Mouse (Mus musculus) heart, adult 11 months (tissue): ENCODE measurements around the gene Pde4d.

Source experiments
- DNase-seq: peaks from one replicate; pipeline ENCODE4 v3.0.0; 2022

Pde4d gene

GRCm38 (mm10) chr13:109066581-109067159 is 616.9 kb downstream of the Pde4d start:
- peak; percentile 93 for DNase-seq

- no peak for DNase-seq
These were observed 618.8 kb downstream of the Pde4d start for GRCm38 (mm10) chr13:109068258-109069219.

GRCm38 (mm10) chr13:109073371-109073770 is 623.6 kb downstream of the Pde4d start:
- no peak for DNase-seq

GRCm38 (mm10) chr13:109074078-109074477 is 624.3 kb downstream of the Pde4d start:
- no peak for DNase-seq

- DNase-seq, result no peak
These were observed 642.9 kb downstream of the Pde4d start for GRCm38 (mm10) chr13:109092654-109093053.

- DNase-seq, result no peak
These were observed 646.9 kb downstream of the Pde4d start for GRCm38 (mm10) chr13:109096654-109097053.

- peak; percentile 79 for DNase-seq
These were observed 666.2 kb downstream of the Pde4d start for GRCm38 (mm10) chr13:109116004-109116341.

- peak; percentile 82 for DNase-seq
These were observed 666.8 kb downstream of the Pde4d start for GRCm38 (mm10) chr13:109116342-109117201.

- no peak for DNase-seq
These were observed 667.6 kb downstream of the Pde4d start for GRCm38 (mm10) chr13:109117210-109117791.

- DNase-seq, result no peak
These were observed 668.6 kb downstream of the Pde4d start for GRCm38 (mm10) chr13:109118296-109118800.

GRCm38 (mm10) chr13:109121867-109122266 is 672.1 kb downstream of the Pde4d start:
- DNase-seq, result no peak

GRCm38 (mm10) chr13:109136405-109136804 is 686.7 kb downstream of the Pde4d start:
- no peak for DNase-seq

GRCm38 (mm10) chr13:109158703-109159102 is 709.0 kb downstream of the Pde4d start:
- no peak for DNase-seq

GRCm38 (mm10) chr13:109168556-109169334 is 719.0 kb downstream of the Pde4d start:
- DNase-seq, result no peak

- no peak for DNase-seq
These were observed 719.5 kb downstream of the Pde4d start for GRCm38 (mm10) chr13:109169335-109169606.

- no peak for DNase-seq
These were observed 721.9 kb downstream of the Pde4d start for GRCm38 (mm10) chr13:109171688-109172087.

- no peak for DNase-seq
These were observed 725.5 kb downstream of the Pde4d start for GRCm38 (mm10) chr13:109175281-109175680.

GRCm38 (mm10) chr13:109175852-109176621 is 726.3 kb downstream of the Pde4d start:
- no peak for DNase-seq

GRCm38 (mm10) chr13:109181363-109181762 is 731.6 kb downstream of the Pde4d start:
- no peak for DNase-seq

- no peak for DNase-seq
These were observed 740.9 kb downstream of the Pde4d start for GRCm38 (mm10) chr13:109190652-109191051.

GRCm38 (mm10) chr13:109191176-109191575 is 741.4 kb downstream of the Pde4d start:
- DNase-seq, result no peak
